Mouse (Mus musculus): ENCODE results near the gene Fbf1. TPM values are rescaled to one million over a fixed set of nuclear protein-coding genes. Genes with fewer than 3 reads are reported as not detected.
A peak's percentile ranks its signal among the peaks of the same experiment; 100 is the strongest.

The Fbf1 gene
- polyA plus RNA-seq, 1 experiment from 2014 or later, result 41.4 TPM

DNA sequence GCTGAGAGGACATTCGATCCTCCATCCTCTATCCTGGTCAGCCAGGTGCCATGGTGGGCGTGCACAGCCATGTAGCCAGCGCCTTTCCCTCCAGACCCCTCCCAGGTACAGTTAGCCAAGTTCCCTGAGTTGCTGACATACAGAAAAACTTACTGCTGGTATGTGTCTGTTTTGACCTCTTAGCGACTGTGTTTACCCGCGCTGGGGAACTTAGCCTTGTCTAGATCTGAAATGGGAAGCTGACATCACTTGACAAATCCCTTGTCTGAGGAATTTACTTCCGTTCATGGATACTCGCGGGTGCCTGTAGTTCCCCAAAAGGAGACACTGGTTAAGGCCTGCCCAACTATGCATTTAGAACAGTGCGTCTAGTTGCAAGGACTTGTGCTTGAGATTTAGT, 57.4 kb downstream of the Fbf1 start:
- Histone ChIP-seq H3K27ac (peak overlapping the region; percentile 66), H3K4me3 (replicated peaks) (peak overlapping the region; percentile 57), H3K9me3 (replicated peaks) (no peaks in the 10 kb centered on the region), H3K4me1 (peaks cover 53% of the 10 kb centered on the region), H3K9ac (peak overlapping the region; percentile 56; the same call in 1 of the 2 replicates), H3K36me3 (no peaks in the 10 kb centered on the region), H3K27me3 (peaks cover 50% of the 10 kb centered on the region), H3K4me2 (peak overlapping the region; percentile 64)
- 22% methylated on average over 10 of the region's 10 CpGs for WGBS
- ATAC-seq (replicated peaks; ENCODE audit: low FRiP score), result no peak

DNA sequence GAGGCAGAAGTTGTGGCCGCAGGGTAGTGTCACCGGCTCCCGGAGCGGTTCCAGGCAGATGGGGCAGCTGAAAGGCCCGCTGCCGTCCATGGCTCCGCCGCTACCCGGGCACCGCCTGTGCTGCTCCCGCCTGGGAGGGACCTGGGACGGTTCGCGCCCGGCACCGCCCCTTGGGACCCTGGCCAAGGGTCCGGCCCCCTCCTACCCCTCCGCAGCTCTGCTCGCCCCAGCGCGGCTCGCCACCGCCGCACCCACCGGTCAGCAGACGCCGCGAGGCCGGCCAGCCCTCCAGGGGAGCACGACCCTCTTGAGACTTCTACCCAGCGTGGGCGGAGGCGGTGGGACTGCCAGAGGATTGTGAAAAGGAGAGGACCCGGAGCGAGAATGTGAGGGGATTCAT, 57.8 kb downstream of the Fbf1 start:
- Histone ChIP-seq H3K4me3 (replicated peaks) (peak overlapping the region; percentile 57), H3K9me3 (replicated peaks) (no peaks in the 10 kb centered on the region), H3K4me2 (peak overlapping the region; percentile 64), H3K27me3 (peaks cover 50% of the 10 kb centered on the region), H3K27ac (peak overlapping the region; percentile 66), H3K4me1 (peaks cover 56% of the 10 kb centered on the region), H3K36me3 (no peaks in the 10 kb centered on the region), H3K9ac (peak overlapping the region; percentile 56)
- under 1% methylated on average over 35 of the region's 35 CpGs for WGBS
- peak; percentile 50 for ATAC-seq (replicated peaks; ENCODE audit: low FRiP score)

DNA sequence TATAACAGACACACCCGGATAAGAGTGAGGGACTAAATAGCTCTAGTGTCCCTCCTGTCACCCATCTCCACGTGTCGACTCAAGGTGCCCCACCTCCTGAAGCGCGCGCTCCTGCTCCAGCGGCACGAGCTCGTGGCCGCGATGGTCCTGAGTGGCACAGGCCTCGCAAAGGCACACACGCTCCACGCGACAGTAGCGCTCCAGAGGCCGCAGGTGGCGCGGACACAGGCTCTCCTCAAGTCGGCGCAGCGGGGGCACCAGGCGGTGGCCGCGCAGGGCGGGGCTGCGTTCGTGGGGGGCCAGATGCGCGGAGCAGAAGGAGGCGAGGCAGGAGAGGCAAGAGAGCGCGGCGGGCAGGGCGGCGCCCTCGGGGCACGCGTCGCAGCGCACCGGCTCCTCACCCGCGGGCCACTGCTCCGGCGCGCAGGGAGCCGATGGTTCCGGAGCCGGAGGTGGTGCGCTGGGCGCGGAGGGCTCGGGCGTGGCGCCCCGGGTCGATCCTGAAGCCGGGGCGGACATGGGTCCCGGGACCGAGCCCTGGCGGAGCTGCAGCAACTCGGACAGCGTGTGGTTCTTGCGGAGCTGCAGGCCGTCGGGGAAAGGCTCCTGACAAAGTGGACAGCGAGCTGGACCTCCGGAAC, 58.4 kb downstream of the Fbf1 start:
- H3K27ac ChIP-seq, result peak overlapping the region; percentile 66
- ATAC-seq (replicated peaks; ENCODE audit: low FRiP score), result peak; percentile 28; the same call in 1 of the 2 replicates
- H3K9me3 ChIP-seq (replicated peaks), result no peaks in the 10 kb centered on the region
- WGBS, result under 1% methylated on average over 62 of the region's 70 CpGs
- H3K4me3 ChIP-seq (replicated peaks), result peak overlapping the region; percentile 57
- H3K9ac ChIP-seq, result peak overlapping the region; percentile 56
- H3K4me2 ChIP-seq, result peak overlapping the region; percentile 64
- H3K4me1 ChIP-seq, result peaks cover 61% of the 10 kb centered on the region
- peaks cover 50% of the 10 kb centered on the region for H3K27me3 ChIP-seq
- no peaks in the 10 kb centered on the region for H3K36me3 ChIP-seq

DNA sequence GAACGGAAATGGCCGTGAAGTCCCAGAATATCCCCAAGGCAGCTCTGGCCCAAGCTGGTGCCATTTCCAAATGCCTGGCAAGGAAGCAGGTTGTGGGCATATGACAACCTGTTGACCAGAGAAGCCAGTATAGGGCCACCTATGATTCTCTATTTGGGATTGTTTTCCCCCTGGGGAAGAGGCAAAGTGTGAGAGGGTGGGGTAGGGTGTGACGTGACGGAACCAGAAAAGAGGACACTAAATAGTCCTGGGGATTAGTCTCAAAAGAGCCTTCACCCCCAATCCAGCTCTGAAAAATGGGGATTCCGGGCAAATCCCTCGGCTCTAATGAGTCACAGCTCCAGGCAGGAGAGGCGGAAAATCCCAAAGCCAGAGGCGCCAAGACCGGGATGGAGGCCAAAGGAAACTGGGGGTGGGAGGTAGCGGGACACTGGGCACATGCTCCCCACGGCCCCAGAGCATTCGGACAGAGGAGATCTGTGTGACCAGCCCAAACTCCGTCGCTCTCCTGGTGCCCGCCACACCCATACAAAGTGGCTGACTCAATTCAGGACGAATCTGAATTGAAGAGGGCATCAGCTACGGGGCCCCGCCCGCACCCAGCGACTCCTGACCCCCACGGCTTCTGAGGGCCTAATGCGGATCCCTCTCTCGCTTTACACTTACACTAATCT, 59.4 kb downstream of the Fbf1 start:
- Histone ChIP-seq H3K27ac (0 out of 2 replicates have a peak overlapping the region, but pooled peaks have one; percentile 52), H3K4me1 (peaks cover 71% of the 10 kb centered on the region)
- 7% methylated on average over 23 of the region's 23 CpGs for WGBS

DNA sequence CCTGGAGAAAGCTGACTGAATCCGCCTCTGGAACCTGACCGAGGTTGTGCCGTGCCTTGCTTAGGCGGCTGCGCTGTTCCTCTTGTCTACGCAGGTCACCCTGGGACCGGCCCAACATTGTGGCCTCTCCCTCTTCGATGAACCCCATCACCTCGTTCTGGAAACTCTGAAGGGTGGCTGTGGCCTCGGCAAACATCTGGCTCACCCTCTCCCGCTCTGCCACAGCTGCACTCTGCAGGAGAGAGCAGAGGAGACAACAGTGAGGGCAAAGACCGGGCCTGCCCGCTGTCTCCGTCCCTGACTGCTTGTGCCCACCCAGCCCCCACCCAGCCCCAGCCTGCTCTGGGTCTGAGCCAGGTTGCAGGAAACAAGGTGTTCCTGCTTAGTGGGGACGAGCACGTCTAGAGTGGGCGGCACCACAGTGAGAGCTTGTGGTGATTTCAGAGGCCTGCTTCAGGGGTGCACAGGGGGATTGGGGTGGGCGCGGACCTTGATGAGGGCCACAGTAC, 60.1 kb downstream of the Fbf1 start:
- WGBS, result 20% methylated on average over 19 of the region's 19 CpGs
- peaks cover 79% of the 10 kb centered on the region for H3K4me1 ChIP-seq
- H3K4me3 ChIP-seq (replicated peaks), result peak overlapping the region; percentile 57
- peak overlapping the region; percentile 56 for H3K9ac ChIP-seq
- peak overlapping the region; percentile 64 for H3K4me2 ChIP-seq
- peak overlapping the region; percentile 52 for H3K27ac ChIP-seq
- ATAC-seq (replicated peaks; ENCODE audit: low FRiP score), result 0 out of 2 replicates have a peak, but pooled peaks have one; percentile 4
- peaks cover 50% of the 10 kb centered on the region for H3K27me3 ChIP-seq
- H3K9me3 ChIP-seq (replicated peaks), result no peaks in the 10 kb centered on the region
- H3K36me3 ChIP-seq, result no peaks in the 10 kb centered on the region

More for the DNA sequence above, 59.4 kb downstream of the Fbf1 start:
- Histone ChIP-seq H3K4me2 (peak overlapping the region; percentile 64), H3K9me3 (replicated peaks) (no peaks in the 10 kb centered on the region), H3K27me3 (peaks cover 50% of the 10 kb centered on the region), H3K36me3 (no peaks in the 10 kb centered on the region), H3K9ac (peak overlapping the region; percentile 56; the same call in 1 of the 2 replicates), H3K4me3 (replicated peaks) (peak overlapping the region; percentile 57)
- ATAC-seq (replicated peaks; ENCODE audit: low FRiP score), result no peak

DNA sequence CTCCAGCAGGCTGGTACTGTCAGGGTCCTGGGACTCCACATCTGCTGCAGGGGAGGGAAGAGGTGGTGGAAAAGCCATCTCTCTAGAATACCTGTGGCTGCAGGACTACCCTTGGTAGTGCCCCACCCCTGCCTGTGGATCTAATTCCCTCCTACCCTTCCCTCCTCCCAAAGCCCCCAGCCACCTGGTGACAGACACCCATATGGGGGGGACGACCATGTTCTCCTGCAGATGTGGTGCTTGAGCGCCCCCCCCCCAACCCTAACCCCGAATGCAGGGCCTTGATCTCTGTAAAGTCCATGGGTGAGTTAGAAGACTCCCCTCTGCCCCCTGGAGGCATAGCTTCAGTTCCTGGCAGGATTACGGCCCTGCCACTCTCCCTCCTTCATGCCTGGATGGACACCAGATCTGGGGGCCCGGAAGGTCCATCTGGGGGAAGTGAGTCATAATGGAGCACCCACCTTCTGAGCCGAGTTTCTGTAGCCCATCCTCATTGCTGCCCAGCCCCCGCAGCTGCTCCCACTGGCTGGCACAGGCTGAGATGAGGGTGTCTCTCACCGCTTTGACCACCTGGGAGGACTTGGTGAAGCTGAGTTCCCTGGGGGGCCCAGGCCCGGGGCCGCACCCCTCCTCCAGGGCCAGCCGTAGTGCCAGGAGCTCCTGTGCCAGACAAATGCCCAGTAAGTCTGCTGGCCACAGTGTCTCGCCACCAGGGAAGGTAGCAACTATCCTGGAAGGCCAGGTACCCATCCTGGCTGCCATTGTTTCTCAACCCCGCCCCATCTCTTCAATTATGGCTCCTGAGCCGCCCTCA, 60.8 kb downstream of the Fbf1 start:
- Histone ChIP-seq H3K27ac (peak overlapping the region; percentile 52), H3K9ac (peak overlapping the region; percentile 56), H3K9me3 (replicated peaks) (no peaks in the 10 kb centered on the region), H3K4me2 (peak overlapping the region; percentile 64), H3K36me3 (no peaks in the 10 kb centered on the region), H3K4me3 (replicated peaks) (peak overlapping the region; percentile 57), H3K4me1 (peaks cover 83% of the 10 kb centered on the region), H3K27me3 (peaks cover 50% of the 10 kb centered on the region)
- ATAC-seq (replicated peaks; ENCODE audit: low FRiP score), result no peak
- WGBS, result 28% methylated on average over 14 of the region's 14 CpGs

DNA sequence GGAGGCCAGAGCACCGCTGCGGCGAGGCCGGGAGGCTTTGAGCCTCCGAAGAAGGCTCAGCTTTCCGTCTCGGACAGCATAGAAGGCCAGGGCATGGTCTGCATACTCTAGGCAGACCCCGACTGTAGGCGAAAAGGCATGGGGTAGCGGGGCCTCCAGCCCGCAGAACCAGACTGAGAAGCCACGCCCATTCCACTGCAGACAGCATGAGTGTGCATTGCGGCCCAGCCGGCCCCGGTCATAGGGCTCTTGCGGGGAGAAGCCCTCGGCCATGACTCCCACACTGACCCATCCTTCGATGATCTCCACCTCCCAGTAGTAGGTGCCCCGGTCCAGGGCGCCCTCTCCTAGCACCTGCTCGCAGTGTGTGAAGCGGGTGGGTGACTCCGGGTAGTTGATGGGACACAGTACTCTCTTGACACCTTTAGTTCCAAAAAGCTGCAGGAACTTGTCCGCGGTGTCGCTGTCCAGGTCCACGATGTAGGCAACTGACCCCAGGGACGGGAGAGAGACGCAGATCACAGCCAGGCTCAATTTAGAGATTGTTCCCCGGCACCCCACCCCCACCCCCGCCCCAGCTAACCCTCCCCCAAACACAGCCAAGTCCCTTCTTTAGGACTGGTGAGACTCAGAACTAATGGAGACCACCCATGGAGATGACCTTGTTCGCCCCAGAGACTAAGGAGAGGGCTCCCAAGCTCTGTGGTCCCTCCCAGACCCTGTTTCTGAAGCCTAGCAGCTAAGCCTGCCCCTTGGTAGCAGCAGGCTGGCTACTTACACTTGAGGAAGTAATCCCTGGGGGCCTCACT, 61.6 kb downstream of the Fbf1 start:
- Histone ChIP-seq H3K27ac (peak overlapping the region; percentile 52; the same call in 1 of the 2 replicates), H3K4me2 (peak overlapping the region; percentile 64), H3K27me3 (peaks cover 47% of the 10 kb centered on the region), H3K4me1 (peaks cover 91% of the 10 kb centered on the region), H3K36me3 (no peaks in the 10 kb centered on the region), H3K9ac (0 out of 2 replicates have a peak overlapping the region, but pooled peaks have one; percentile 26), H3K9me3 (replicated peaks) (no peaks in the 10 kb centered on the region), H3K4me3 (replicated peaks) (peak overlapping the region; percentile 18)
- no peak for ATAC-seq (replicated peaks; ENCODE audit: low FRiP score)
- 22% methylated on average over 32 of the region's 32 CpGs for WGBS

DNA sequence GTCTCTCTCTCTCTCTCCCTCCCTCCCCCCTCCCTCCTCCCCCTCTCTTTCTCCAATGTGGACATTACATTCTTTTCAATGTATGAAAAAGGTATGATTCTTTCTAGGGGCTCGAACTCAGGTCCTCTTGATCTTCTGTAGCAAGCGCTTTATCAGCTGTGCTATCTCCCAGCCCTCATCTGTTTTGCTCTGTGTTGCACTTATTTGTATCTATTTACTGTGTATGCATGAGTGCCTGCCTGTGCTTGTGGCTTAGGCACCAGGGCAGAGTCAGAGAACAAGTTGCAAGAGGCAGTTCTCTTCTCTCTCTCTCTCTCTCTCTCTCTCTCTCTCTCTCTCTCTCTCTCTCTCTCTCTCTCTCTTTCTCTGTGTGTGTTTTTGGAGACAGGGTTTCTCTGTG, 62.9 kb downstream of the Fbf1 start:
- no peak overlapping the region for H3K4me2 ChIP-seq
- ATAC-seq (replicated peaks; ENCODE audit: low FRiP score), result no peak
- peaks cover 96% of the 10 kb centered on the region for H3K4me1 ChIP-seq
- no peaks in the 10 kb centered on the region for H3K9me3 ChIP-seq (replicated peaks)
- peaks cover 34% of the 10 kb centered on the region for H3K27me3 ChIP-seq
- 87% methylated on average over 2 of the region's 2 CpGs for WGBS
- no peaks in the 10 kb centered on the region for H3K36me3 ChIP-seq
- H3K9ac ChIP-seq, result no peak overlapping the region
- no peak overlapping the region for H3K27ac ChIP-seq
- no peak overlapping the region for H3K4me3 ChIP-seq (replicated peaks)

DNA sequence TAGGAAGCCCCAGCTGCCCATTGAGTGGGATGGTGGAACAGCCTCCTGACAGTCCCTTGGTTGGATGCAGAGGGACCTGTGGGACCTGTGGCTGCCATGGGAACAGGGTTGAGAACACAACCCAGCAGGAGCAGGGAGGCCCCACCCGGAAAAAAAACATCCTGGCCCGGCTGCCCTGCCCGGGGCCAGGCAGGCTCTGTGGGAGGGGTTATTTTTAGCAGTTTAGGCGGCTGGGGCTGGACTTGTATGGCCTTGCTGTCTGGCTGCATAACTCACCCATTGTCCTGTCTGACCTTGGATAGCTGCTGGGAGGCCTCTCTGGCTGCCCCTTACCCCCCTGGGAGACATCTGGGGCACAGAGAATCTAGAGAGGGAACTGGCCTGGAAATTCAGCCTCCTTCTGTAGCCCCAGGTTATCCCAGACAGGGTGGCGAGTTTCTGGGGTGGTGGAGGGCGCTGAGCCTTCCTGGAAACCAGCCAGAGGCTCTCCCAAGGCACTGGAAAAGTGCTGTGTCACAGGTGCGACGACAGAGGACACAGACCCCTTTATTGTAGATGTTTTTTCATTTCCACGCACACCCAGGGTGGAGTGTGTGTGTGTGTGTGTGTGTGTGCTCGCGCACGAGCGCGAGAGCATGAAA, 63.8 kb downstream of the Fbf1 start:
- Histone ChIP-seq H3K4me2 (peak overlapping the region; percentile 25; the same call in 1 of the 2 replicates), H3K9ac (no peak overlapping the region), H3K9me3 (replicated peaks) (no peaks in the 10 kb centered on the region), H3K4me3 (replicated peaks) (no peak overlapping the region), H3K27ac (peak overlapping the region; percentile 90), H3K4me1 (peaks cover 96% of the 10 kb centered on the region), H3K27me3 (peaks cover 25% of the 10 kb centered on the region), H3K36me3 (no peaks in the 10 kb centered on the region)
- WGBS, result 32% methylated on average over 14 of the region's 14 CpGs
- peak; percentile 63 for ATAC-seq (replicated peaks; ENCODE audit: low FRiP score)

DNA sequence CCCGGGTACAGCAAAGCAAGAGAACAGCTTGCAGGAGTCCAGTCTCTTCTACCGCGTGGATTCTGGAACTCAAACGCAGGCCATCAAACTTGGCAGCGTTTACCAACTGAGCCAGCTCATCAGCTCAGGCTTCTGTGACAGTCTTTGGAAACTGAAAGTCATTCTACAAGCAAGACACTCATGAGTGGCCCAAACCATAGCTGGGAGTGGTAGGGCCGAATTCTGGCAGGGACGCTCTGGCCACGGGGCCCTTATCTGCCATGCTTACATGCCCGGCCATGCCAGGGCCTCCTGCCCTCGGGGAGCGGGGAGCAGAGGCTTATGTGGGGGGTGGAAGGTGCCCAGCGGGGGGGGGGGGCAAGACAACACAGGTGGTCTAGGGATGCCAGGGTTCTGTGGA, 64.4 kb downstream of the Fbf1 start:
- no peak overlapping the region for H3K4me3 ChIP-seq (replicated peaks)
- H3K27ac ChIP-seq, result peak overlapping the region; percentile 90
- no peak for ATAC-seq (replicated peaks; ENCODE audit: low FRiP score)
- H3K27me3 ChIP-seq, result peaks cover 20% of the 10 kb centered on the region
- no peak overlapping the region for H3K9ac ChIP-seq
- H3K4me1 ChIP-seq, result peaks cover 96% of the 10 kb centered on the region
- no peaks in the 10 kb centered on the region for H3K36me3 ChIP-seq
- WGBS, result 68% methylated on average over 12 of the region's 12 CpGs
- peak overlapping the region; percentile 25; the same call in 1 of the 2 replicates for H3K4me2 ChIP-seq
- H3K9me3 ChIP-seq (replicated peaks), result no peaks in the 10 kb centered on the region

All from kidney, embryonic 15.5 days (tissue).